In the genomic region with DNA sequence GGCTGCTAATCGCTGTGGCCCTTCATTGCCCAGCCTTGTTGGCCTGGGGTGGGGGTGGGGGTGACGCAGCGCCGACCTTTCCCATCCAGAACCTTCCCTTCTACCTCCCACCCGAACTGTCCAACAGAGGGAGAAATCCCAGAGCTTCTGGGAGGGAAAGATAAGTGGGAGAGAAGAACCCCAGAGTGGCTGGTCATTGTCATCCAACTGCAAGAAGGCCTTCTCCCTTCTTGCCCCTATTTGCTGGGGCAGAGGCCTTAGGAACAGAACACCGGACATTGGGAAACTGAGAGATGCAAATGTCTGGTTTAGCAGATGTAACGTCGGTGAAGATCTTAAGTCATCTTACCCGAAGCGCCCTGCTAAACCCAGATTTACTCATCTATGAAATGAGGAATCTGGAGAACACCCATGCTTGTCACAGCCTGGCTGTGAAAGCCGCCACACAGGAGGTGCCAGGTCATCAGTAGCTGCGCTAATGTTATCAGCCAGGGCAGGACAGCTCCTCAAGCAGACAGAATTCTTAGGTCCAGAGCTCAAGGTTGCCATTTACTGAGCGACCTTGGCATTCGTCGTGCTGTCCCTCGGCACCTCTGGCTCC, we compare ENCODE assay signal across 9 mouse cellular contexts. TPM values are rescaled to one million over a fixed set of nuclear protein-coding genes. Genes with fewer than 3 reads are reported as not detected.
DNase-seq lines count a peak whose midpoint lies in the region; ATAC-seq and TF ChIP-seq lines count a peak whose summit lies in the region.
"Had no signal": no experiment of that assay in that cellular context is flagged by ENCODE, and none has a peak within 500 bp of the region (broad histone marks: within the 10 kb centered on the region; RNA-seq: fewer than 3 reads in every experiment).

No protein-coding gene starts in this region.

- H3K9ac ChIP-seq in heart, adult 2 months (ENCODE audit: low read depth, low read length), result peak overlapping the region; percentile 70
- peak overlapping the region; percentile 44; the same call in 1 of the 2 replicates for H3K9ac ChIP-seq in ES-Bruce4 (ENCODE audit: low read depth, poor library complexity, severe bottlenecking)
- peak overlapping the region; percentile 58; the same call in 1 of the 2 replicates for H3K9ac ChIP-seq in hindbrain, embryonic 11.5 days (ENCODE audit: low read depth, low read length)
- 0 out of 2 replicates have a peak overlapping the region, but pooled peaks have one; percentile 45 for H3K9ac ChIP-seq in midbrain, embryonic 12.5 days (replicated peaks)

- no peak for TF ChIP-seq POLR2A in heart, adult 2 months (IDR thresholded peaks at IDR 0.05; ENCODE audit: insufficient read depth, low read depth, low read length)
- TF ChIP-seq POLR2A in ES-Bruce4 (IDR thresholded peaks at IDR 0.05; ENCODE audit: insufficient read depth, low read length), result no peak

- peak overlapping the region; percentile 97 for H3K4me2 ChIP-seq in hindbrain, embryonic 11.5 days (replicated peaks; ENCODE audit: low read depth, low read length)
- H3K4me2 ChIP-seq in midbrain, embryonic 12.5 days (replicated peaks), result peak overlapping the region; percentile 99

- H3K79me2 ChIP-seq in heart, adult 2 months (replicated peaks; ENCODE audit: control insufficient read depth, insufficient read depth, low read length), result peaks cover 1% of the 10 kb centered on the region

- peak overlapping the region; percentile 93 for H3K27ac ChIP-seq in heart, adult 2 months
- H3K27ac ChIP-seq in ES-Bruce4 (ENCODE audit: insufficient read depth, low read length), result no peak overlapping the region
- peak overlapping the region; percentile 13; the same call in 1 of the 2 replicates for H3K27ac ChIP-seq in hindbrain, embryonic 11.5 days (ENCODE audit: low read depth, low read length)
- peak overlapping the region; percentile 40; the same call in 1 of the 2 replicates for H3K27ac ChIP-seq in midbrain, embryonic 12.5 days (replicated peaks)

- no peak for TF ChIP-seq CTCF in heart, adult 2 months (IDR thresholded peaks at IDR 0.05)
- no peak for TF ChIP-seq CTCF in ES-Bruce4 (IDR thresholded peaks at IDR 0.05; ENCODE audit: low read depth, low read length)

- H3K27me3 ChIP-seq in heart, adult 2 months (ENCODE audit: control insufficient read depth, insufficient read depth, low read length), result no peaks in the 10 kb centered on the region
- peaks cover 14% of the 10 kb centered on the region for H3K27me3 ChIP-seq in ES-Bruce4 (ENCODE audit: control insufficient read depth, insufficient read depth, low read length, poor library complexity, severe bottlenecking)
- H3K27me3 ChIP-seq in hindbrain, embryonic 11.5 days (ENCODE audit: control insufficient read depth, insufficient read depth, low read length), result peaks cover 30% of the 10 kb centered on the region; the same call in 1 of the 2 replicates
- H3K27me3 ChIP-seq in midbrain, embryonic 12.5 days, result peaks cover 94% of the 10 kb centered on the region

- WGBS in heart, adult 2 months, result 56% methylated on average over 16 of the region's 16 CpGs
- 16% methylated on average over 16 of the region's 16 CpGs for WGBS in hindbrain, embryonic 11.5 days
- 18% methylated on average over 16 of the region's 16 CpGs for WGBS in midbrain, embryonic 12.5 days

- H3K36me3 ChIP-seq in heart, adult 2 months (ENCODE audit: control insufficient read depth, insufficient read depth, low read length), result no peaks in the 10 kb centered on the region
- H3K36me3 ChIP-seq in ES-Bruce4 (ENCODE audit: control insufficient read depth, insufficient read depth, low read length, poor library complexity, severe bottlenecking), result no peaks in the 10 kb centered on the region
- no peaks in the 10 kb centered on the region for H3K36me3 ChIP-seq in hindbrain, embryonic 11.5 days (ENCODE audit: control insufficient read depth, insufficient read depth, low read length)
- H3K36me3 ChIP-seq in midbrain, embryonic 12.5 days, result no peaks in the 10 kb centered on the region

- no peak for ATAC-seq in hindbrain, embryonic 11.5 days (ENCODE audit: low FRiP score)
- peak; percentile 6; the same call in 1 of the 2 replicates for ATAC-seq in midbrain, embryonic 12.5 days (ENCODE audit: low FRiP score, low read depth)
- no peak for ATAC-seq in monocyte, adult 5-6 weeks (replicated peaks; ENCODE audit: insufficient number of reproducible peaks, low FRiP score, low TSS enrichment, poor library complexity, severe bottlenecking)
- ATAC-seq: CD4-positive, CD25-positive, alpha-beta regulatory T cell, adult 4 months had no signal

- intact Hi-C loops in heart, adult 2 months (cut with DNase I), result no loop called here
- intact Hi-C loops in heart, postnatal 10 days (cut with DNase I), result no loop called here
- intact Hi-C loops in left cerebral cortex, postnatal 36 days (cut with DNase I), result loop anchor here (2.0 kb wide), 1 partner anchor 25 kb away; no protein-coding TSS in a partner anchor

- peak overlapping the region; percentile 77 for H3K4me3 ChIP-seq in heart, adult 2 months
- peak overlapping the region; percentile 85 for H3K4me3 ChIP-seq in ES-Bruce4 (ENCODE audit: low read depth, low read length)
- H3K4me3 ChIP-seq in hindbrain, embryonic 11.5 days (ENCODE audit: low read depth, low read length), result peak overlapping the region; percentile 59; the same call in 1 of the 2 replicates
- H3K4me3 ChIP-seq in midbrain, embryonic 12.5 days, result peak overlapping the region; percentile 60

- H3K9me3 ChIP-seq in ES-Bruce4 (replicated peaks; ENCODE audit: control insufficient read depth, insufficient read depth, low read length, poor library complexity, severe bottlenecking), result no peaks in the 10 kb centered on the region
- H3K9me3 ChIP-seq in hindbrain, embryonic 11.5 days (ENCODE audit: control insufficient read depth, low read length), result no peaks in the 10 kb centered on the region
- H3K9me3 ChIP-seq in midbrain, embryonic 12.5 days, result no peaks in the 10 kb centered on the region

- no peak for TF ChIP-seq EP300 in heart, adult 2 months (IDR thresholded peaks at IDR 0.05; ENCODE audit: insufficient read depth, low read depth, low read length)
- no peak for TF ChIP-seq EP300 in ES-Bruce4 (IDR thresholded peaks at IDR 0.05; ENCODE audit: insufficient read depth, low read depth, low read length)

- peaks cover 16% of the 10 kb centered on the region for H3K4me1 ChIP-seq in heart, adult 2 months (ENCODE audit: control insufficient read depth, insufficient read depth, low read length)
- no peaks in the 10 kb centered on the region for H3K4me1 ChIP-seq in ES-Bruce4 (ENCODE audit: control insufficient read depth, insufficient read depth, low read length)
- peaks cover 17% of the 10 kb centered on the region for H3K4me1 ChIP-seq in hindbrain, embryonic 11.5 days (replicated peaks; ENCODE audit: control insufficient read depth, insufficient read depth, low read length)
- H3K4me1 ChIP-seq in midbrain, embryonic 12.5 days, result peaks cover 45% of the 10 kb centered on the region

- DNase-seq in heart, adult 2 months, result no peak
- no peak for DNase-seq in heart, postnatal 10 days
- DNase-seq in hindbrain, embryonic 11.5 days (ENCODE audit: low spot score), result peak; percentile 49
- no peak for DNase-seq in ovary, adult 18-20 months (ENCODE audit: low spot score)
- no peak for DNase-seq in left cerebral cortex, postnatal 36 days (ENCODE audit: low spot score in 2 of 2)

RNA-seq across cellular contexts. Expression of a gene that starts 0.5 kb away (rescaled TPM):
- 10 to 100 TPM; 11.0 to 13.5 TPM for total RNA-seq in heart, adult 2 months (2021)
- 9.3 and 12.7 TPM in 2 replicates for polyA plus RNA-seq in heart, adult 2 months (2012; rRNA removed)
- 1 to 10 TPM; 8.6 TPM for total RNA-seq in heart, postnatal 10 days (2021)
- polyA plus RNA-seq in ES-Bruce4 (2011; ENCODE audit: insufficient read depth, insufficient read length, low read depth, missing spikeins), result not detected in 2 replicates
- 9.2 and 9.6 TPM in 2 replicates for polyA plus RNA-seq in hindbrain, embryonic 11.5 days (2014; fragmentation: Nextera tagmentation; extraction: Ambion mirVana)
- polyA plus RNA-seq in midbrain, embryonic 12.5 days (2016; fragmentation: Nextera tagmentation; extraction: Ambion mirVana), result 6.2 and 8.6 TPM in 2 replicates
- 1 to 10 TPM; 1.1 to 1.8 TPM for total RNA-seq in left cerebral cortex, postnatal 36 days (2021)
- total RNA-seq in monocyte, adult 5-6 weeks (2017), result 0.49 TPM in 1 of 3 replicates, not detected in the others
- polyA plus RNA-seq: CD4-positive, CD25-positive, alpha-beta regulatory T cell, adult 4 months had no signal
